Mouse (Mus musculus) G1E (cell line): ENCODE results near the gene Tmem204.

Experiments used
- CTCF ChIP-seq: IDR thresholded peaks from 2 replicates; pipeline ENCODE4 v1.5.1; 2012; ENCODE audit warnings: low read depth, low read length, inconsistent platforms, mixed read lengths
- GATA1 ChIP-seq: IDR thresholded peaks from 2 replicates; pipeline ENCODE4 v1.6.1; 2012; ENCODE audit warnings: borderline replicate concordance, low read length, inconsistent platforms, mixed read lengths
- GATA2 ChIP-seq: IDR thresholded peaks from 2 replicates; pipeline ENCODE4 v1.6.1; 2012; ENCODE audit warnings: low read depth, low read length, inconsistent platforms, borderline replicate concordance
- POLR2AphosphoS5 ChIP-seq: IDR thresholded peaks from 2 replicates; pipeline ENCODE4 v1.6.1; 2012; ENCODE audit warnings: low read depth, low read length, inconsistent platforms; ENCODE audit not compliant: insufficient replicate concordance

GRCm38 (mm10) chr17:25082887-25083286, 504 bp downstream of the Tmem204 start:
- no peak for TF ChIP-seq CTCF
- no peak for TF ChIP-seq GATA1
- TF ChIP-seq POLR2AphosphoS5: no peak
- no peak for TF ChIP-seq GATA2
